Mouse (Mus musculus) erythroblast, adult 5-6 weeks (primary cell): ENCODE data around the gene Tent5b. TPM values are rescaled to one million over a fixed set of nuclear protein-coding genes. Genes with fewer than 3 reads are reported as not detected.

Experiments used
- ATAC-seq: replicated peaks from 2 replicates; pipeline ENCODE4 v1.8.0; 2016; ENCODE audit warnings: moderate number of reproducible peaks, mild to moderate bottlenecking, moderate TSS enrichment, inconsistent platforms; ENCODE audit not compliant: poor library complexity, low FRiP score, severe bottlenecking
- total RNA-seq, 2 experiments: library from RNA; stranded (forward) in 1 of 2; stranded (reverse) in 1 of 2; fragments of 150-400 nt in 1 of 2; fragments of 200-764, 138-1000 nt in 1 of 2; gene quantifications; 2 replicates each; pipeline versions ENCODE4 v1.2.3 to v1.2.4; 2015 to 2017; ENCODE audit warnings: low replicate concordance in 2 of 2

The Tent5b gene
- total RNA-seq, 2 experiments from 2014 or later: not detected

DNA sequence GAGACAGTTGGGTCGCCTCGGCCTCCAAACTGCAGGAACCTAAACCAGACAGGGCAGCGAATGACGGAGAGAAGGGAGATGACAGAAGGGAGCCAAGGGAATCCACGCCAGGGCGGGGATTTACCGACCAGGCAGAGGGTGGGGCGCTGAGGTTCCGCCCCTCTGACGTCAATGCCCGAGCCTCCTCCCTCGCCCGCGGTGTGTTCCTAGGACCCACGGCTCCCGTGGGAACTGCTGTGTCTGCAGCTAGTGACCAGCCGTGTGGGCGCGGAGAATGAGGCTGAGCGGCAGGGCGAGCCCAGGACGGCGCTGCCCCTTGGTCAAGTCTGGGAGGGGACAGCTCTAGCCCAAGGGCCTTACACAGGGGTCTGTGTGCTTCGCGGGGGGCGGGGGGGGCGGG, 11.9 kb upstream of the Tent5b start:
- peak; percentile 51; the same call in 1 of the 2 replicates for ATAC-seq

DNA sequence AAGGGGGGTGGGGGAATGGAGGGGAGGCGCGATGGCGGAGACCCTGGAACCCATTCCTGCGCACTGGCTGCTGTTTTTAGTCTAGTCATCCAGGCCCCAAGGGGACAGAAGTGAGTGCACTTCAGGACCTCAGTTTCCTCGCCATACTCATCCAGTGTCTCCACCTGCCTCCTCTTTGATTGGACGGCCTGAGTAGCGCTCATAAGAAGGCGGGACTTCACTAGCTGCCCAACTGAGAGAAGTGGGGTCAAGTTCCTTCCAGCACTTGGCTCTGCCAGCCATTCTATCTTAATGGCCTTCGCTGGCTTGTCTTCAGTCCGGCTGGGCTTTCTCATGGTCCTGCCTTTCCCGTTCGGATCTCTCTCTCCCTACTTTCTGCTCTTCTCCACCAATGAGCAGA, 10.8 kb upstream of the Tent5b start:
- 0 out of 2 replicates have a peak, but pooled peaks have one; percentile 29 for ATAC-seq

DNA sequence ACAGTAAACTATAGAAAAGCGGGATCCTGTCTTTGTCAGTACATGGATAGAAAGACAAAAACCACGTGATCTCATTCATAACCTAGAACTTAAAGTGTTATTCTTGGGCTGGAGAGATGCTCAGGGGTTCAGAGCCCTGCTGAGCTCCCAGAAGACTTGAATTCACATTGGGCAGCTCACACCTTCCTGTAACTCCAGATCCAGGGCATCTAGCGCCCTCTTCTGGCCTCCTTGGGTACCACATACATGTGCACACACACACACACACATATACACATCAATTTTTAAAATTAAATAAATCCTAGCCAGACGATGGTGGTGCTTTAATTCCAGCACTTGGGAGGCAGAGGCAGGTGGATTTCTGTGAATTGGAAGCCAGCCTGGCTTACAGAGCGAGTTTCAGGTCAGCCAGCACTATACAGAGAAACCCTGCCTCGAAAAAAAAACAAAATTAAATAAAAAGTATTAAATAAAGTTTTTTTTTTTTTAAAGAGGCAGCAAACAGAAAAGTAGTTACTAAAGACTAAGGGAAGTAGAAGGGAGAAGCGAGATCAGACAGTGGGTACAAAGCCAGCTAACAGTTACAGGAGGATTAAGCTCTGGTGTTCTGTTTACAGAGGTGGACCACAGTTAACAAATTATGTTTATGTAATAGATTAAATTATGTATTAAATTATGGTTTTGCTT, 8.7 kb upstream of the Tent5b start:
- no peak for ATAC-seq

GRCm38 (mm10) chr4:133473833-133474232, 6.1 kb upstream of the Tent5b start:
- ATAC-seq: no peak

DNA sequence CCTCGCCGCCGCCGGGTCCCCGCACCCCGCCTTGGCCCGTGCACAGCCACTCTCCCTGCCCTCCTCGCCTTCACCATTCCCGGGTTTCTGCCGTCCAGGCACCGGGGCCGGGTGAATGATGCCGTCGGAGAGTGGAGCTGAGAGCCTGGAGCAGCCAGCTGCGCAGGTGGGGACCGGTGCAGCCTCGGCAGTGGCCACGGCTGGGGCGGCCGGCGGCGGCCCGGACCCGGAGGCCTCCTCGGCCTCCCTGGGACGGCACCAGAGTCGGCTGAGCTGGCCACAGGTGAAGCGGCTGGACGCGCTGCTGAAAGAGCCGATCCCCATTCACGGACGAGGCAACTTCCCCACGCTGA, 229 bp downstream of the Tent5b start:
- ATAC-seq: no peak

DNA sequence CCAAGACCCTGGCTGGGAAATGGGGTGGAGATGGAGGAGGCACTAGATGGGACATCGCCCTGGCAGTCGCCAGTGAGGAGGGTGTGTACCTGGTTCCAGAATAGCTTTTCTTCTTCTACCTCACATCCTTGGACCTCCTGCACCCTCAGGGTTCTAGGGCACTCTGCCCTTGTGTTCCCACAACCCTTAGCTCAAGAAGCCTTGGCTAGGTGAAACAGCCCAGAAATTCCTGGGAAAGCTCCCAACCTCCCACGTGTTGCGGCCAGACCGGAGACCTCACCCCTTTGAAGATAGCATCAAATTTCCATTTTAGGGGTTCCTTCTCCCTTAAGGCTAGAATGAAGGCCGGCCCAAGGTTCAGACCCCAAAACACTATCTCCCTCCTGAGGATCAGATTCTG, 822 bp downstream of the Tent5b start:
- ATAC-seq: no peak

DNA sequence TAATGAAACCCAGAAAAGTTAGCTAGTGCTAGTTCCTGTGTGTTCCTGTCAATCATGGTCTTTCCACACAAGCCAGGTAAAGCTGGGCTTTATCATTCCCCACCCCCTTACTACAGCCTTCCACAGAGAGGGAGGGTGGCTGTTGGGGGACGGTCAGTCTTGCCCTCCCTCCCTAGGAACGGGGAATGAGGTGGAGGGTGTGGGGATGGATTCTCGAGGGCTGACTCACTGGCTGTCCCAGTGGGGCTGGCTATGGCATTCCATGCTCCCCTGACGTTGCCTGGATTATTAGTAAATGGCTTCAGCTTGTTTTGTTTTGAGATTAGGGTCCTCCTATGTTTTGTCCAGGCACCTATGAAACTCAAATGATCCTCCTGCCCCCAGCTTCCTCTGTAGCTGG, 1.6 kb downstream of the Tent5b start:
- no peak for ATAC-seq

- ATAC-seq: no peak
Measured at GRCm38 (mm10) chr4:133482479-133482878, 2.5 kb downstream of the Tent5b start.

DNA sequence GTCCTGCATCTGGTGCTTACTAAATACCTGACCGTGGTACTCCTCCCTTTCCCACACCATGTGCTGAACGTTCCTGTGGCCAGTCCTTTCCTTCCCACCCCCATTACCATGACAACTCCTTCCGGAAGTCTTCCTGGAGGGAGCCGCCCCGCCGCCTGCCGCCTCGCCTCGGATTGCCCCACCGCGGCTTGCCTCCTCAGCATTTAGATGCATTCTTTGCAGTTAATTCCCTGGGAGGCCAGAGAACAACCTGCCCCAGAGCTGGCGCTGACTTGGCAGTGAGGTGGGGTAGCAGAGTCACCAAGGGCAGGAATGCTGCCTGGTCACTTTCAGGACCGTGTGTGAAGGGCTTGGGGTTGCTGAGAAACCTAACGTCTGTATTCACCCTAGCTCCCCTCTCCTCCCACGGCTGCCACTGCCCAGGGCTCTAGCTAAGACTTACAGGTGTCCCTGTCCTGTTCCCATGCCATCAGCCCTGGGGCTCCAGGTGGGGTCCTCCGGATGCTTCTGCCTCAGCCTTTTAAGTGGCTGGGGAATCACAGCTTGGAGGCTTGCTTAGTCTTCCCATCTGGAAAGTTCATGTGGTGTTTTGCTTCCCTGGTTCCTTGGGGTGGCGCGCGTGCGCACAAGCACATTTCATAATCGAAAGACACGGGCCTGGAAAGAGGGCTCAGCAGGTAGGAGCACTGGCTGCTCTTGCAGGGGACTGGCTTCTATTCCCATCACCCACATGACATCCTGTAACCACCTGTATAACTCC, 4.5 kb downstream of the Tent5b start:
- ATAC-seq: no peak

- ATAC-seq: no peak
Measured at GRCm38 (mm10) chr4:133485691-133486425, 5.9 kb downstream of the Tent5b start.

DNA sequence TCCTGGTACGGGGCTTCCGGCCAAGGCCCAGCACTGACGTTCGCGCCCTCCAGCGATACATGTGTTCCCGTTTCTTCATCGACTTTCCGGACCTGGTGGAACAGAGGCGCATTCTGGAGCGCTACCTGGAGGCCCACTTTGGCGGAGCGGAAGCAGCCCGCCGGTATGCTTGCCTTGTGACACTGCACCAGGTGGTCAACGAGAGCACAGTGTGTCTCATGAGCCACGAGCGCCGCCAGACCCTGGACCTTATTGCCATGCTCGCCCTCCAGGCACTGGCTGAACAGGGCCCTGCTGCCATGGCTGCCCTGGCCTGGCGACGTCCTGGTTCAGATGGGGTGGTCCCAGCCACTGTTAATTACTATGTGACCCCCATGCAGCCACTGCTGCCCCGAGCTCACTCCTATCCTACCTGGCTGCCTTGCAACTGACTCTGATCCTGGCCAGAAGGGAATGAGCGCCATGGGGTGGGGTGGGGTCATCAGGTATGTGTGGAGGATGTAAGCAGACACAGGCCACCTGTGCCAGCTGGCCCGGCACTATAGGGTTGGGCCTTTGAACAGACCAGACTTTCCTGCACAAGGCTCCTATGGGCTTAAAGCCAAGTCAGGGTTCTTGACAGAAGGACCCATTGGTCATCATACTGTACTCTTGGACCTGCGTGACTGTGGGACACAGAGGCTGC, 6.9 kb downstream of the Tent5b start:
- ATAC-seq: no peak

GRCm38 (mm10) chr4:133488619-133489392, 8.9 kb downstream of the Tent5b start:
- ATAC-seq: no peak

- ATAC-seq: no peak
Measured at GRCm38 (mm10) chr4:133489489-133490245, 9.7 kb downstream of the Tent5b start.

DNA sequence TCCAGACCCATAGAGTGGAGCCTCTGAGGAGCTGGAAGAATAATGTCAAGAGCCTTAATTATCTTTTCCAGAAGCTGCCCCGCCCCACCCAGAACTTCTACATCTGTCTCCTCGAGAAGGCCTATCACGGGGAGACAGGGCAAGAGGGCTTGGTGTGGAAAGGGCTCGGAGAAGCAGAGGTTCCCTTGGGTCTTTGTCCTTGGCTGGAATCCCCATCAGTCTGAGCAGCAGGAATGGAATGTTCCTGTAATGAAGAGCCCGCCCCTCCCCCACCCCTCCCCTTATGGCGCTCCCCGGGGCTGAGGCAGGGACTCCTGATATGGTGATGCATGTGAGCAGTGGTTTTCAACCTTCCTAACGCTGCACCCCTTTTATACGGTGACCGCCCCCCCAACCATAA, 11.9 kb downstream of the Tent5b start:
- ATAC-seq: no peak

DNA sequence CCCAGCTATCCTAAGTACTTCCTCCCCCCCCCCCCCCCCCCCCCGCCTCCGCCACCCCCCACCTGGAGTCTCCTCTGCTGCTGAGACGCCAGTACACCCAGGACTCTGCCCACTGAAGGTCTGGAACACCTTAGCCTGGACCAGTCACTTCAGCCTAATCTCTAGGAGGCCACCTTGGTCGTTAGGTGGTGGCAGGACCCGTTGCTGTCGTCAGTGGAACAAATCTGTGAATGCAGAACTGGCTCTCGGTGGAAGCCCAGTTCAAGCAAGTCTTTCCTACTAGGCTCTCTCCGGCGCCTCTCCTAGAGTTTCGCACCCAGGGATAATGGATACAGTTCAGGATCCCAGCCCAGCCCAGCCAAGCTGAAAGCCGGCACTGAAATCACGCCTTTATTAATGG, 14.0 kb downstream of the Tent5b start:
- no peak for ATAC-seq

GRCm38 (mm10) chr4:133494432-133494831, 14.5 kb downstream of the Tent5b start:
- ATAC-seq: peak; percentile 70

DNA sequence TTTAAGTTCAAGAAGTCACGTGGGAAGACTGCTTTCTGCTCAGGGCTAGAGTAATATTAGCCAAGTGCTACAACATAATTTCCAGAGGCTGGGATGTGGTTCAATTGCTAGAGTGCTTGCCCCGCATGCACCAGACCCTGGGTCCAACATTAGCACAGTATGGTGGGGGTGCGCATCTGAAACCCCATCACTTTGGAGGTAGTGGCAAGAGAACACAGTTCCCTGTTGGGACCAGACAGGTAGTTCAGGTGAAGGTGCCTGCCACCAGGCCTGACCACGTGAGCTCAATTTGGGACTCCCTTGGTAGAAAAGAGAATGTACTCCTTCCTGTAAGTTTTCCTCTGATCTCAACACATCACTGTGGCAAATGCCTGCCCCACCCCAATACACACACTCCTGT, 14.9 kb downstream of the Tent5b start:
- ATAC-seq: no peak

GRCm38 (mm10) chr4:133495711-133496110, 15.8 kb downstream of the Tent5b start:
- ATAC-seq: no peak
